Mouse (Mus musculus) adrenal gland, postnatal 36 days (tissue): ENCODE results near the gene Map3k11. TPM values are rescaled to one million over a fixed set of nuclear protein-coding genes. Genes with fewer than 3 reads are reported as not detected.

Experiments used
- DNase-seq, 2 experiments: peaks; one replicate each; pipeline ENCODE4 v3.0.0; 2021; ENCODE audit warnings: mixed read lengths in 1 of 2
- long read RNA-seq, 2 experiments: library from polyadenylated mRNA; stranded (forward); transcript quantifications; one replicate each; pipeline ENCODE4 v2.0.0; 2021; ENCODE audit warnings: borderline sequencing depth in 2 of 2
- total RNA-seq, 2 experiments: library from RNA; stranded (reverse); gene quantifications; 2 replicates each; pipeline ENCODE4 v1.2.3; 2021

The Map3k11 gene
- 10 to 100 TPM; 44.7 to 45.8 TPM for total RNA-seq
- long read RNA-seq, experiment 1, partial matches to known transcripts: 13 of 14 reads
- long read RNA-seq, experiment 1, other reads (novel, unspliced or antisense): 1 of 14 reads
- long read RNA-seq, experiment 2, partial matches to known transcripts: 15 of 20 reads
- long read RNA-seq, experiment 2, other reads (novel, unspliced or antisense): 5 of 20 reads

- peak; percentile 97 to 98 for DNase-seq
Observed at GRCm38 (mm10) chr19:5688200-5689087, at the start of gene Map3k11, which contains the start of gene Pcnx3. Gene Map3k11, plus strand, starts transcription at chr19:5688742. Gene Pcnx3, minus strand, starts transcription at chr19:5688908.

DNA sequence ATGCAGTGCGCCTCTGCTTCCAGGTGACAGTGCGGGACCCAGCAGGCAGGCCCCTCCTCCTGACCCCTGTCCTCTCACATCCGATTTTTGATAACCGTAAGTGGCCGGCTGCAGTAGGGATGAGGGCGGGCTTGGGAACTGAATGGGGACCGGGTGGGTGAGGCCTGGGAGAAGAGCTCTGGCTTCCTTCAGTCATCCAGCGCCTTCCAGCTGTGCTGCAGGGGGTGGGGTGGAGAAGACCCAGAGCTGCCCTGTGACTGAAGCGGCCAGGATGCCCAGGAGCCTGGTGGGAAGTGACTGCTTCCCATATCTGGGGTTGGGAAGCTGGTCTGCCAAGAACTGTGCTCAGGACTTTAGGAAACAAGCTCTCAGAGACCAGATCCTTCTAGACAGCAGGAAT, 48.2 kb upstream of the Map3k11 start:
- peak in 1 of 2 experiments; percentile 39 for DNase-seq

GRCm38 (mm10) chr19:5641021-5641420, 47.5 kb upstream of the Map3k11 start:
- DNase-seq: no peak

DNA sequence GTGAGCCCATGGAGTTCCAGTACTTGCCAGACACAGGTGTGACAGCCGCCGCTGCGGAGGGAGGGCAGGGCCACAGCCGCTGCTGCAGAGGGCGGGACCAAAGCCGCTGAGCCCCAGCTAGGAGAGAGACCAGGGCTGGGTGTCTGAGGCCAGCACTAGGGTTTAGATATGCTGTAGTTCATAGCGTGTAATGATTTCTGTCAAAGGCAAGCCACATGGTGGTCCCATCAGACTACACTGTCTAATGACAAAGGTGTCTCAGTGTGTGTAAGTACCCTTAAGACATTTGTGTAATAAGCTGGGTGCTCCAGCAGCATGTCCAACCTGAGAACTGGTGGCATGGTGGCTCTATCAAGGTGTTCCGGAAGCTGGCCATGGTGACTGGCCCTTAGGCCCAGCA, 46.9 kb upstream of the Map3k11 start:
- DNase-seq: no peak

- no peak for DNase-seq
Observed at GRCm38 (mm10) chr19:5645280-5645679, 43.3 kb upstream of the Map3k11 start.

DNA sequence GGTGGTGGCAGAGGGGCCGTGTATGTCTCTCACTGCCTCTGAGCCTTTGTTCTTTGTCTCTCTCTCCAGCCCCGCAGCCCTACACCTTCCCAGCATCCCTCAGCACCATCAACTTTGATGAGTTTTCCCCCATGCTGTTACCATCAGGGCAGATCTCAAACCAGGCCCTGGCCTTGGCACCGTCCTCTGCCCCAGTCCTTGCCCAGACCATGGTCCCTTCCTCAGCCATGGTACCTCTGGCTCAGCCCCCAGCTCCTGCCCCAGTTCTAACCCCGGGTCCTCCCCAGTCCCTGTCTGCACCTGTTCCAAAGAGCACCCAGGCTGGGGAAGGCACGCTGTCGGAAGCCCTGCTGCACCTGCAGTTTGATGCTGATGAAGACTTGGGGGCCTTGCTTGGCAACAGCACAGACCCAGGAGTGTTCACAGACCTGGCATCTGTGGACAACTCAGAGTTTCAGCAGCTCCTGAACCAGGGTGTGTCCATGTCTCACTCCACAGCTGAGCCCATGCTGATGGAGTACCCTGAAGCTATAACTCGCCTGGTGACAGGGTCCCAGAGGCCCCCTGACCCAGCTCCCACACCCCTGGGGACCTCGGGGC, 41.7 kb upstream of the Map3k11 start:
- DNase-seq: no peak

DNA sequence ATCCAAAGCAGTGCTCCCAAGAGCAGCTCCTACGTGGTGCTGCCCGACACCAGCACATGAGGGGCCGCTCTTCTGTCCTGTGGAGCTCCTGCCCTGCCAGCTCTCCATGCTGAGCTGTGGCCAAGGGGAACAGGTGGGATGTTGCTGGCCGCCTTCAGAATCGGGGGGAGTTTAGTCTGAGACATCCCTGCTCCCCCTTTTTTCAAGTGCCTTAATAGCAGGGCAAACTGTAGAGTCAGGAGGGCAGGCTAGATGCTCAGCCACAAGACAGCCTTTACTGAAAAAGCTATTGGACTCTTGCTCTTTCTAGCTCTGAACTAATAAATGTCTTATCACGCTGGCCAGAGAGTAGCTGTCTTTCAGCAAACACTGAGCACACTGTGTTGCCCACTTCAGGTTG, 40.8 kb upstream of the Map3k11 start:
- DNase-seq: no peak

DNA sequence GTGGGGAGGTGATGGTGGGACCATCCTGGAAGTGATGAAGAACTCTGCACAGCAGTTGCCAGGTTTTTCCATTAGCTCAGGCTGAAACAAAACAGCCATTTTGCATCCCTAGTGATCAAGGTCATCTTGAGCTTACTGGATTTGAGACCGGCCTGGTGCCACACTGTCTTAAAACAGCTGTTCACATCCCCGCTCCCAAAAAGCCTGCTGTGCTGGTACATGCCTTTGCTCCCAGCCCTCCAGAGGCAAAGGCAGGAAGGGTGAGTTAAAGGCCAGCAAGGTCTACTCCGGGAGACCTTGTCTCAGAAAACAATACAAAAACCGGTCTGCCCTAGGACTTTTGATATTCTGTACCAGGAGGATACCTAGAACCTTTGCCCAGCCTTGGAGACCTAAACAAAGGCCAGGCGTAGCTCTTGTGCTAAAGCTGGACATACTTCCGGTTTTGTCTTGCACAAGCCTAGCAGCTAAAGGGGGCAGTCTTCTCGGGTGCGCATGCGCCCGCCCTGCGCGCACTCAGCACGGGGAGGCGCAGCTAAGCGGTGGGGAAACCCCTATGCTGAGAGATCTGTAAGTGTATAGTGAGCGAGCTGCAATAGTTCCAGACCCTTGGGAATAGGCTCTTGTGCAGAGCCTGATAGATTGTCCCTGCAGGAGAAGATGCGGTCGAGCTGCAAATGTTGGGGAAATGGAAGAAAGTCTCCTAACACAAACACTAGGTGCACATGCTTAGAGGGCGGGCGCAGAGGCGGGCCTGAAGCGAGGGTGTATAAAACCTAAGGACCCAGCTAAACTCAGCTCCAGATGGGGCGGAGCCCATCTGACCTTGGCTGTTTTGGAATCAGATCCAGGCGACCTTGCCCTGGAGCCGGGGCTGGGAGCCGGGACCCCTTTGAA, 39.9 kb upstream of the Map3k11 start:
- peak; percentile 88 to 92 for DNase-seq

DNA sequence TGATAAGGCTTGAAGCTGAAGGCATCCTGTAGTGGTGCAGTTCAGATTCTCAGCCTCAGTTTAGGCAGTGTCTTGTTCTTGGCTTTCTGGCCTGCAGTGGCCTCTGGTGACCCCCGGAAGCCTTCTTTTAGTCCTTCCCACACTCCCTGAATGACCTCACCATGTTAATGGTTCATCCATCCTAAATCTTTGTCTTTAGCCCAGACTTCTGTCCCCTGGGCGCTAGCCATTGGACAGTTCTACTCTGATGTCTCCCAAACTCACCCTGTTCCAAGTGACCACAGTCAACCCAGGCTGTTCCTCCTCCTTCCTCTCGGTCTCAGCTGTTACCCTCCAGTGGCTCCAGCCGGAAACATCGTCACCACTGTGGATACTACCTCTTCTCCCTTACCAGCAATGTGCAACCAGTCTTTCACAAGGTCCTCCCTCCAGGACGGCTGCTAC, 39.2 kb upstream of the Map3k11 start:
- DNase-seq: peak in 1 of 2 experiments; percentile 53

DNA sequence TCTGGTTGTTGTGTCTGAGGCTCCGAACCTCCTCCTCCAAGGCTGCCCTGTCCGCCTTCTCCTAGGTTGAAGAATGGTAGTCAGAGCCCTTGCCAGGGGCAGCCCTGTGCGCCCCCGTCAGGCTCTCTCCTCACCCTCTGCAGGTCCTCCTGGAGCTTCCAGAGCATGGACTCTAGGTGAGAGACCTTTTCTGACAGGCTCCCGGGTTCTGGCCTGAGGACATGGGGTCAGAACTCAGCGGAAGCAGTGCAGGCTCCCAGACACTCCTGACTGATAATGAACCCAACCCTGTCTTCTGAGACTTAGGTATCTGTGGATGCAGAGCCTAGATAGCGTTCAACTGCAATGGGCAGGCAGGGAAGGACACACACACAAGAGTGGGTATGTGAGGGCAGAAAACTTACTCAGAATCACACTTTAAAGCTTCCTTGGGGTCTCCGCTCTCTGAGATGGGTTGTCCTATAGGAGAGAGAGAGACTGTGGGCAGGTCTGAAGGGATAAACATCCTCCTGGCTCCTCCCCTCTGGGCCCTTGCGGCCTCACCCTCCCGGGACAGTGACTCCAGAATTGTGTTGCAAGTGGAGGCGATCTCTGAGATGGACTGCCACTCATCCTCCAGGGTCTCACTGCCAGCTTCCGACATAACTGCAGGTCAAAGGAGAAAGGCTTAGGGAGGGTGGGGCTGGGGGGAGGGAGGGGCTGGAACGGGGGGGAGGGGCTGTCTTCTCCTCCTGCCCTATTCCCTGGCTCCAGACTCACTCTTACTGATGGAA, 36.9 kb upstream of the Map3k11 start:
- no peak for DNase-seq

DNA sequence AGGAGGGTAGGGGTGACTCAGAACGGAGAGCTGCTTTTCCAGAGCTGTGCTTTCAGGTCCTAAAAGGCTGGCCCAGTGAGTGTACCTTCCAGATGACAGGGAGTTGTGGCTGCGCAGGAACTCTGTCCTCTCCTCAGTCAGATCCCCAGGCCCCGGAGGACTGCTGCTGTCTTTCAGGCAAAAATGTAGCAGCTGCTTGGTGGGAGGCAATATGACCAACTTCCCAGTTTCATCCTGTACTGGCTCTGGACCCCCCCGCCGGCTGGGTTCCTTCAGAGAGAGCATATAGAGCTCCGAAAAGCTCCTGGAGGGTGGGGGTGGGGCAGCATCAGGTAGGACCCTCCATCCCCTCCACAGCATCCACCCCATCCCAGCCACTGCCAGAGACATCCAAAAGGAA, 36.0 kb upstream of the Map3k11 start:
- no peak for DNase-seq

- peak; percentile 54 to 68 for DNase-seq
Observed at GRCm38 (mm10) chr19:5653969-5654719, 34.4 kb upstream of the Map3k11 start.

DNA sequence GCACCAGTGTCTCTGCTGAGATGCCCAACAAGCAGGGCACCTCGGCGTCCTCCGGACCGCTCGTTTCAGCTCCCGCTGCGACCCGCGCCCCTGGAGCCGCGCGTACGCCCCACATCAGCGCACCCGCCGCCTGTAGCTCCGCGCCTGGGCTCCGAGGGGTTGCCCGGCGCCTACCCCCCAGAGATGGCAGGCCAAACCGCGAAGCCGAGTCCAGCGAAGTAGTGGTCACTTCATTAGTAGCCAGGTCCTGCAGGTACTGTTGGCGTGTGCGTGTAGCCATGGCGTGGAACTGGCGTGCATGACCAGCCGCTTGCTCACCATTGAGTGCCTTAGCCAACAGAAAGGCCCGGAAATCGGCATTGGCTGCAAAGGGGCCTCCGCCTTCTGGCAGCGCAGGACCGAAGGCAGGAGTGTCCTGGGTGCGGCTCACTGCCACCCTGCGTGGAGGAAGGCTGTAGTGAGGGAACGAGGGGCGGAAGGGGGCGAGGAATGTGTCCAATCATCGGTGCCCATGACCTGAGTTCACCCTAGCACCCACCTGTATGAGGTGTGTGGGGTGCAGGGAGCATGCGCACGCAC, 33.7 kb upstream of the Map3k11 start:
- DNase-seq: no peak

DNA sequence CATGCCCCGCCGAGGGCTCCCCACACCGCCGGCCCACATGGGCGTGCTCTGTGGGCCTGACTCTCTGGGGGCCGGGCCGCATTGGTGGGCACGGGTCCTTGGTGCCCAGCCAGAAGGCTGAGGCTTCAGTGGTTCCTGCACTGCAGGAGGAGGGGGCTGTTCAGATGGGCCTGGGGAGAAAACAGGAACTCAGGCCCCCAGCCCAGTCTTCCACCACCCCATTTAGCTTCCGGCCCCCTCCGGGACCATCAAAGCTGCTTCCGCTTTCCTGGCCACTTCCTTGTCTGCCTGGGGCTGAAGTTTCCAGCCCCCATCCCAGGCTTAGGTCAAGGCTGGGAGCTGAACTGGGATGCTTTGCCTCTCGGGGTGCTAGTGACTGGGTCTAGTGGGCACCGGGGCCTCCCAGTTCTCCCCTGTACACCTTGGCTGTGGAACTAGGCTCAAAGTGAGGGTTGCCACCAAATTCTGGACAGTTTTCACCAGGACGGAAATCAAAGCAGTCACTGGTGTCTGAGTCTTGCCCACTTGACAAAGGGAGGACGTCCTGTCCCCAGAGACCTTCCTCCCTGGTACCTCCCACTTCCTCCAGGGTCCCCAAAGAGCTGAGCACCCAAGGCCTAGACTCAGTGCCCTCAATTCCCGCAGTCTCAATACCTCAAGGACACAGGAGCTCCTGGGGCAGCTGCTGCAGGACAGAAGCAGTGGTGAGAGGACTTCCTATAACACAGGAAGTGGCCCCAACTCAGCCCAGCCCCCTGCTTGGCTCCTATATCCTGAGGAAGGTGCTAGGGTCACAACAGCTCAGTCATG, 27.4 kb upstream of the Map3k11 start:
- DNase-seq: peak; percentile 46 to 63

GRCm38 (mm10) chr19:5662310-5662709, 26.2 kb upstream of the Map3k11 start:
- no peak for DNase-seq

- DNase-seq: peak; percentile 97 to 98
Observed at GRCm38 (mm10) chr19:5662981-5663913, 25.3 kb upstream of the Map3k11 start, which contains the start of gene Sipa1. Gene Sipa1, minus strand, starts transcription at chr19:5663707.

DNA sequence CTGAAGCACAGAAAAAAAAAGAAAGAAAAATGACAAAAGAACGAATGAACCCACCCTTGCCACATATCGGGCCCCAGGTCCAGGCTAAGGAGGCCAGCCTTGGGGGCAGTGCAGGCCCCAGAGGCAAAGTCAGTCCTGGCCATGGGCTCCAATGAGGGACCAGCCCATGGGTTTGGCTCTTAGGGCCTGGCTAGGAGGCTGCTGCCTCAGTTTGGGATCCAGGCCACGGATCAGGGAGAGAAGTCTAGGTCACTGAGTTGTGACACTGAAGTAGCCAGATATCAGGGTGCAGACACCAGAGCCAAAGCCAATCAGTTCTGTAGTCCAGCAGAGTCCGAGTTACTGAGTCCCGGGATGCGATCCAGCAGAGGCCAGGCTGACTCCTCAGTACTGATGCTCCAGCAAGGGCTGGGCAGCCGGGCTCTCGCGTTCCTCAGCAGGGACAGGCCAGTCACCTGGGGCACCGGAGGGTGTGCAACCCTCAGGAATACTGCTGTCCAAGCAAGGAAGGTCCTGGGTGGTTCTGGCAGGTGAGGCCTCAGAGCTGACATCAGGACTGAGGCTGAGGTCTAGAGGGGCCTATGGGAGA, 23.8 kb upstream of the Map3k11 start:
- DNase-seq: no peak
